Mouse (Mus musculus) layer of hippocampus, postnatal 14 days (tissue): ENCODE measurements around the gene Acot7. TPM values are rescaled to one million over a fixed set of nuclear protein-coding genes. Genes with fewer than 3 reads are reported as not detected.

Experiments used
- DNase-seq, 2 experiments: peaks; one replicate each; pipeline ENCODE4 v3.0.0; 2021 to 2022; ENCODE audit warnings: low spot score in 2 of 2, mixed read lengths in 1 of 2
- long read RNA-seq, 2 experiments: library from polyadenylated mRNA; stranded (forward); transcript quantifications; one replicate each; pipeline ENCODE4 v2.0.0; 2021
- total RNA-seq, 2 experiments: library from RNA; stranded (reverse); gene quantifications; 2 replicates each; pipeline ENCODE4 v1.2.3; 2021

Acot7 gene
- 100 to 1,000 TPM; 352 to 388 TPM for total RNA-seq
- long read RNA-seq, experiment 1, transcript Acot7-202 (9 exons, 1,457 nt), result major isoform, 216 of 231 reads
- long read RNA-seq, experiment 1, partial matches to known transcripts, result 11 of 231 reads
- long read RNA-seq, experiment 1, other reads (novel, unspliced or antisense), result 4 of 231 reads
- long read RNA-seq, experiment 2, transcript Acot7-202 (9 exons, 1,457 nt), result major isoform, 338 of 374 reads
- long read RNA-seq, experiment 2, partial matches to known transcripts, result 27 of 374 reads
- long read RNA-seq, experiment 2, other reads (novel, unspliced or antisense), result 7 of 374 reads

DNA sequence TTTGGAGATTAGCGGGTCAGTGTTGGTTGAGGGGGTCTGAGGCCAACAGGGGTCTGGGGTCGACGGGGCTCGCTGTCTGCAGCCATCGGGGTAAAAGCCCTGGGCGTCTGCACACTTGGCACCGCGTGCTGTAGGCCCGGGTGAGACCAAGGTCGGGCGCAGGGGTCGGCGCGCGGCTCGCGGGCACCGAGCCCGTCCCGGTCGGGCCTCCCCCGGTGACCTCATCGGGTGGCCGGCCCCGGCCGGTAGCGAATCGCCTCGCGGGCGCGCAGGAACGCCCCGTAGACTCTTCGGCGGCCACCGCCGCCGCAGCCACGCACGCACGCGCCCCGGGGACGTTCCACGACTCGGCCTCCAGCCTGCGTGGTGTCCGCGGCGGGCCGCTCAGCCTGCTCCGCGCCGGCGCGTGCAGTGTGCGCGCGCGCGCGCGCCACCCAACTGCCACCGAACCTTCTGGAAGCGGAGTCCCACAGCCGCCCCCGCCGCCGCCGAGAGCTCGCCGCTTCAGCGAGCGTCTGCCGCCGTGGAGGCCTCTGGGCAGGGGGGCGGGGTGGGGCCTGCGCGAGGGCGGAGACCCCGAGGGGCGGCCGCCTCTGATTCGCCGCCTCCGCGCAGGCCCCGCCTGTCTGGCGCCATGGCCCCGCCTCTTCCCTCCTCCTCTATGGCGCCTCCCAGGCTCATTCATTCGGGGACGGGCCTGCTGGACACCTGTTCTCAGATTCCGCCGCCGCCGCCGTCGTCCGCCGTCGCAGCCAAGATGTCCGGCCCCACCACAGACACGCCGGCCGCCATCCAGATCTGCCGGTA lies at the start of gene Acot7:
Gene Acot7, plus strand, starts transcription at position 598 of the 807 bp plus-strand sequence.
- peak; percentile 86 to 90 for DNase-seq

DNA sequence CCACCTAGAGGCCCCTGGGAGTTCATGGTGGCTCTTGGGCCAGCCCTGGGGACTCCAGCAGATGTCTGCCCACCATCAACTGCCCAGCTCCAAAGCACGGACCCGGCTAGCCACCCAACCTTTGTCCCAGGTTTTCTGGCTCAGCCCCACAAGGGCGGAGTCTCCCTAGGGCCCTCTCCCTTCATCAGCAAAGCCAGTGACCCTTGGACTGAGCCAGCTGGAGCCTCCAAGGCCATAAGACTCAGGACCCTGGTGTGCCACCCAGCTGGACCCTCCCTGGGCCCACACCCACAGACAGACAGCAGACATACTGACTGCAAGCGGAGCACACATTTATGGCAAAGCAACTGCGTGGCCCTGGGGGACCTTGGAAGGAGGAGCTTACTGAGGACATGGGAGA lies 49.1 kb upstream of the Acot7 start:
- DNase-seq, result no peak

DNA sequence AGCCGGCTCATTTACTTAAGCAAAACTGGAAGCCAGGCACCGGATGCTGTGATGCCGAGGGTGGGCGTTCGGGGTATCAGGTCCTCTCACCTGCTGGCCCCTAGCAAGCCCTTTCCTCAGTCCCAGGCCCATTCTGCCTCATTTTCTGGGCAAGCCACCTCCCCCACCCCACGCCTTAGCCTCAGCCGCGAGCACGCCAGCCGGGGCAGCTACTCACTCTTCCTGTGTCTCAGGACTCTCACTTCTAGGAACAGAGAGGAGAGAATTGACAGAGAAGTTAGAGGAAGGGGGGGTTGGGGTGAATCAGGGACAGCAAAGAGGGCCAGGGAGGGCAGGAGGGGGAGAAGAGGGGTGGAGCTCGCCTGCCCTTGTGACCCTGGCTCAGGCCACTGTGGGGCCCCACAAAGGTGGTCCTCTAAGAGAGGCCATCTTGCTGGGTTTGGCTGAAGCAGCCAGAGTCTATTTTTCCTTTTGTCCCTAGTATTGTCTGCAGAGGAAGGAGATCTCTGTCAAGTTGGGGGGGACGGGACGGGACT lies 48.5 kb upstream of the Acot7 start:
- DNase-seq, result no peak

DNA sequence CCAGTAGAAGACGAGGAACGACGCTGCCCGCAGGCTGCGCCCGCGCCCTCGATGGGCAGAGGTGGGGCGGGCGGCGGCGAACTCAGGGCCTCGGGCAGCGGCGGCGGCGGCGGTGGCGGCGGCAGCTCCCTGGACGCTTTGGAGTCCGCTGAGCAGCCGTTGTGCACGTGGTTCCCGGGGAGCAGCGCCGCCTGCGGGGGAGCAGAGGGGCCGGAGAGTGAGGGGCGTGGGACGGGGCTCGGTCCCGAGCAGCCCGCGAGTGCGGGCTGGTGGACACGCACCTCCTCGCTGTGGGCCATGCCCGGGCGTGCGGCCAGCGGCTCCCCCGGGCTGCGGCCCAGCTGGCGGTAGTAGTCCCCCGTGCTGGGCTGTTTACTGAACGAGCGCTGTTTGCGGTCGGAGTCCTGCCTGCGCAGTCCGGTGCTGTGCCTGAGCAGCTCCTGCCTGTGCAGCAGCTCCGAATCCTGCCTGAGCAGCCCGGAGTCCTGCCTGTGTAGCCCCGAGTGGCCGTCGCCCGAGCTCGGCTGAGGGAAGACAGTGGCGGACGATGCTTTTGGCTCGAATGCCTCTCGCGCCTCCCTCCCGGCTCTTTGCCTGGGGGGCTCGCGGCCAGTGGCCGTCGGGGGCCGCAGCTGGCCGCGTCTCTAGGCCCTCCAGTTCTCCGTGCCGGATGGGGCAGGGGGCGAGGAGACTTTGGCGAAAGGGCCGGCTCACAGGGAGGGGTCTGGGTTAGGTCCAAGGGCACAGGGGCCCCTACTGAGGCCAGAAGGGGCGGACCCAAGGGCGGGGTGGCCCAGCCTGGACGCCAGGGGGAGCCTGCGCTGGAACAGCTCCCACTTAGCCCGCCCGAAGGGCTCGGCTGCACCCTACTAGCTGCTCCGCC lies 46.9 kb upstream of the Acot7 start:
- DNase-seq, result peak in 1 of 2 experiments; percentile 67

DNA sequence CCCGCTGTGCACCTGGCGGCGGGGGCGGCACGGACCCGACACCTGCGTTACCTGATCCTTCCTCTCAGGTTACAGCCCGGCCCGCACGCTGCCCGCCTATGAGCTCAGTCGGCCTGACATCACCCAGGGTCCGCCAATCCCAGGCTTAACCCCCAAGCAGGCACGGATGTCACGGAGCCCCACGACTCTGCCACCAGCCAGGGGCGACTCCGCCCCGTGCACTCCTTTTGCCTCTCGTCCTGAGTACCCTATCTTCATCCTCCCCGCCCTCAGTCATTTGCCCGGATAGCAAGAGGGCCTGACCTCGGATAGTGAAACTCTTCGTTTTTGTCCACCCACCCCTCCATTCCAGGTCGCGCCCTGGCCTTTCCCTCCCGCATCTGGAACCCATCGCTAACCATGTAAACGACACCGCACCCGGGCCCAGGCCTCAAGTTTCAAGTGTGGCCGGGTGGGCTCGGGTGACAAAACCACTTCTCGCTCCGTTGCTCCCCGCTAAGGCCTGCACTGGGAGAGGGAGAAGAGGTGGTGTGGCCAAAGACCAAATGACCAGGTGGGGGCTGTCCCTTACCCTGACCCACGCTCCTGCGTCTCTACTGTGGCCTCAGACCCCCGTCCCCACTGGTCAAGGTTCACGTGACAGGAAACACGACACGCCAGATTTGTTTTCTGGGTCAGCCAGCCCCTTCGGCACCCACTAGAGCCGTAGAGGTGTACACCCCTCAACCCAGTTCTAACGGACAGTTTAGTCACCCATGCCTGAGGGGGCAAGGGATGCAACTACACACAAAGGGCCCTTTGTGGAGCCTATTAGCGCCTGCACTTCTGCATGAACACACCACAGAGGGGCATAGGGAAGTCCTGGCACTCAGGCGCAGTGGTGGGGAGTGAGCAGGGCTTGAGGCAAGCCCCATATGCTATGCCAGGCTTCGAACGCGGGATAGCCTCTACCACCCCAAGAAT lies 45.8 kb upstream of the Acot7 start:
- no peak for DNase-seq

DNA sequence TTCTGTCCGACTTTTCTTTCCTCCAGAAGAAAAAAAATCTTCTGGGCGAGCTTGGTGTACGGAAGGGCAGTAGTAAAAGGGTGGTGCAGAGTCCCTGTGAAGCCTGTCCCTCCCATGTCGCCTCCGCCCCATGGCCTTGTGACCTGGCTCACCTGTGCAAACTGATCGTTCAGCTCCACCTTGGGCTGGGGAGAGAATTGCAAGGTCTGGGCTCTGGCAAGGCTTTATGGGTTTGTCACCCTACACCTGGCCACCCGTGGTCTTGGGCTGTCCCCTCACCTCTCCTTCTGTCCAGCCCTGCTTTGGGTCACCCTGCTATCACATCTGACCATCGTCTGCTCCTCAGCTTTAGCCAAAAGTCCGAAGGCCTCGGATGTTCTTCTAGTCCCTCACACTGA lies 45.2 kb upstream of the Acot7 start:
- no peak for DNase-seq

DNA sequence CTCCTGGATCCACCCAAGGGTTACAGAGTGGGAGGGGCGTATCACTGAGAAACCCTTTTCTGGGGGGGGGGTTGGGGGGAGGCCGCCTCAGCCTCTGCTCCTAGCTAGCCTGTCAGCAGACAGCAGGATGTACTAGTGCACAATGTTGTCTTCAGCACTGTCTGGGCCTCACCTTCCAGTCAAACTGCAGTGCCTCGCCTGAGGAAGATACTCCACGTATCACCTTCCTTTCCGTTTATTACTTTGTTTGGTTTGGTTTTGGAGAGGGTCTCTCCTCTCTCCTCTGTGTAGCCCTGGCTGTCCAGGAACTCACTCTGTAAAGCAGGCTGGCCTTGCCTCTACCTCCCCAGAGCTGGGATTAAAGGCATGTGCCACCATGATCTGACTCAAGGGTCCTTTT lies 44.7 kb upstream of the Acot7 start:
- DNase-seq, result no peak

DNA sequence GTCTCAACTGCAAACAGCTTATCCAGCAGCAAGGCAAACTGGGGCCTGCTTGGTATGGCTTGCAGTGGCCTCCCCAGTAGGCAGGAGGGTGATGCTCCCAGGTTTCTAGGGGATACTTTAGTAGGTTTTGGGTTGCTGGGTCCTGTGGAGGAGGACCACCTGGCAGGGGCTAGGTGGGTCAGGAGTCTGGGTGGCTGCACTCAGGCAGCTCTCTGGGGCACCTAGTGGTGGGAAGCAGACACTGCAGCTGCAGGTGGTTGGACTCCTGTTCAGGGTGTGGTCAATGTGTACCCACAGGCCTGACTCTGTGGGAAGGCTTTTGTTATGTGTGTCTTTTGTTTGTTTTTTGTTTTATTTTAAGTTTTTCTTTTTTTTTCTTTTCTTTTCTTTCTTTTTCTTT lies 43.4 kb upstream of the Acot7 start:
- no peak for DNase-seq

DNA sequence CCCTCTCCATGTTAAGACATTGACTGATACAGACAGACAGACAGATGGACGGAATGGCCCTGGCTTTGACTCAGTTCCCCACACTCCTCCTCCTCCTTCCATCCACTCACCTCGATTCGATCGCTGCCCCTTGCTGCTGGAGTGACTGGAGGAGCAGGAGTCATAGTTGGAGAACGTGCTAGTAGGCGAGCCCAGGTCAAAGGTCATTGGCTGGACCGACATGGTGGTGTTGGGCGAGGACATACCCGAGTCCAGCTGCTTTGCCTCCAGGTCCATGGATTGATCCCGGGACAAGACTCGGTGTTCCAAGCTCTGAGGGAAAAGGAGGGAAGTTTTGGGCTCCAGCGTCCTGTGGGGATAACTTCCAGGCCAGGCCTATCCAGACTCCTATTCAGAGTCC lies 42.6 kb upstream of the Acot7 start:
- no peak for DNase-seq

DNA sequence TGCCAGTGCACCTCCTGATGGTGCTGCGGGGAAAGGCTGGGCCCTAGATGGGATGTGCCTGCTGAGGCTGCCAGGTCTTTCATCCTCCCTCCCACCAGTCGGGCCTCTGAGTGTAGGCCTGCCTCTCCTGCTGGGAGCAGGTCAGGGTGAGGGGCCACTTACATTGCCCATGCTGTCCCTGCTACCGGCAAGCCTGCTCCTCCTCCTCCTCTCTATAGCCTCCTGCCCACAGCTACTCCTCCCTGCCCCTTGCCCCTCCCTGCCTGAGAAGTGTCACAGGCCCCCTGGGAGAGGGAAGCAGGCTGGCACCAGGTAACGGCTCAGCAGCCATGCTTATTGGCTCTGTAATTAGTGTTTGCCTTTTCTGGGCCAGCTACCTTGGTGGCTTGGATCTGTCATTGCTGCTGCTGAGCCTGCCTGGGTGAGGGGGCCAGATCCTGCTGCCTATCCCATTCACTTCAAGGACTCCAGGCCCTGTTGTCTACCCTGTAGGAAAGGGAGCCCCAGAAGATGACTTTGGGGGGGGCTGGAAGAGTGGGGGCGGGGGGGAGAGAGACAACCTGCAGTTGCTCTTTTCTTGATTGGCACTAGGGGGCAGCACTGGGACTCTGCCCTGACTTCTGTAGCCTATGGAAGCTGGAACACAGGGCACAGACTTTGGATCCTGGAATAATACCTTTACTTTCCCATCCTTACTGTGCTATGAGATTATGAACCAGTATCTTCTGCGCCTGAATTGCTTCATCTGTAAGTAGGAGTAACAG lies 41.6 kb upstream of the Acot7 start:
- DNase-seq, result no peak

DNA sequence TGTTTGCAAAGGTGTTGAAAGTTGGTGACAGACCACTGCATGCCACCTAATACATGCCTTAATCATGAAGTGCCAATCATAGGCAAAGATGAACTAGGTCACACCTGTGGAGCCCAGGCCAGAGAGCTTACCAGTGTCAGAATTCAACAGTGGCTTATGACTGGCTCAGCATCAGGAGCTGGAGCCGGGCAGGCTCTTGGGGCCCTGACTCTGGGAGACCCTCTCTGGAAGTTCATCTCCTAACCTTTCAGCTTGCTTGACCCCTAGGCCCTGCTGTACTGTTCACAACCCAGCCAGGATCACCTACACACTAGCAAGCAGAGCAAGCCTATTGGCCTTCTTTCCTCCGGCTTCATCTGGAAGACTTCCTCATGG lies 41.1 kb upstream of the Acot7 start:
- no peak for DNase-seq

DNA sequence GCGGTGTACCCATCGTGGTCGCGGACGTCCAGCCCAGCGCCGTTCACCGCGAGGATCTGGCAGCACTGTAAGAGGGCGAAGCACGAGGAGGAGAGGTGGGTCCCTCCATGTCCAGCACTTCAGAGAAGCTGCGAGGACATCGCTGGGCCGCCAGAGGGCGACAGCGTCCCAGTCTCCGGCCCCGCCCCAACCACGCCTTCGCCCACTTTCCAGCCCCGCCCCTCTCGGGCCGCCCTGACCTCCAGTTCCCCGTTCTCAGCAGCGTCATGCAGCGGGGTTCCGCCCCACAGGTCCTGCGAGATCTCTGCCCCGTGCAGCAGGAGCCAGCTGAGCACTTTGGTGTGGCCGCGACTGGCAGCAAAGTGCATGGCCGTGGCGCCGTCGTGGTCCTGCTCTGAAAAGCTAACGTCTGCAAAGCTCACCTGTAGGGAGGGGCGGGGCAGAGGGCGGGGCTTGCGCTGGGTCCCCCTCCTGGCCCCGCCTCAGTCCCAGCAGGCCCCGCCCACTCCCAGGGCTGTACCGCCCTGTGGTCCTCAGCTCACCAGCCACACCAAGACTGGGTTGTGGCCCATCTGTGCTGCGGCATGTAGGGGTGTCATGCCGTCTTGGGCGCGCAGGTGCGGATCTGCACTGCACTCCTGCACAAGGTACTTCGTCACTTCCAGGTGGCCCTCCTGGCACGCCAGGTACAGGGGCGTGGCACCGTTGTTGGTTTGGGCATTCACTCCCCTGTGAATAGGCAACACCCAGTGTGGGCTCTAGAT lies 39.3 kb upstream of the Acot7 start:
- peak; percentile 73 to 74 for DNase-seq

DNA sequence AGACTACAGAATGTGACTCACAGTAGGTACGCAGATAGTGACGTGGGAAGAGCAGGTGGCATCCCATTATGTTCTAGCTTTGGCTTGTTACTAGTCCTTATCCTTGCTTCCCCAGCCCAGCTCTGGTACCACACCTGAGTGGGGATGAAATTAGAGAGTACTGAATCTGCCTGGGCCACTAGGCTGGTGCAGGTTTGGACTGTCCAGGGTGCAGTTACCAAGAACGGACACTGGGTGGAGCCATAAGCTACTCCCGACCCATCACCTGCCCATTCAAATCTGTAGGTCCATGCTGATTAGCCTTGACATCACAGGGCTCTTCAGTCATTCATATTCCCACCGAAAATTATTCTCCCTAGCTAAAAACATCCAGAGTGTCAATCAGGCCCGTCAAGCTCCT lies 37.5 kb upstream of the Acot7 start:
- peak in 1 of 2 experiments; percentile 51 for DNase-seq

DNA sequence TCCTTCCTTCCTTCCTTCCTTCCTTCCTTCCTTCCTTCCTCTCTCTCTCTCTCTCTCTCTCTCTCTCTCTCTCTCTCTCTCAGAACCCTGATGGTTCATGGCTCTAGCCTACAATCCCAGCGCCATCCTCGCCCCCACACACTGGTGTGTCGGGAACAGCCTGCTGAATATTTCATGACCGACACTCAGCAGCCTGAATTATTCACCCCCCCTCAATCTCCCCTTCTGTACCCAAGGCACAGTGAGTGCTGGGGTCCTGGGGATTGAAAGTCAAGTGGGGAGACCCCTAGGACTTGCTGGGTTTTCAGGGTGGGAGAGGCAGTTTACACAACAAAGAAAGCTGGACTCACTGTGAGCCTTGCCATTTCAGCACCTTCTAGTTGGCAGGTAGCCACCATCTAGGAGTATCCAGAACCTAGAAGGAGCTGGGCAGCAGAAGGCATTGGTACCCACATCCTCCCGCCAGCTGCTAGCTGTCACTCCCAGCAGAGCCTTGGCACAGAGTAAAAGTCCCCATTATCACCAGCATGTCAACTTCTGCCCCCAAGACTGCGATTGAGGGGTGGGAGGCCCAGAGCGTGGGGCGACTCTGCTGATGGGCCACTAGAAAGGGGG lies 36.3 kb upstream of the Acot7 start:
- DNase-seq, result no peak

DNA sequence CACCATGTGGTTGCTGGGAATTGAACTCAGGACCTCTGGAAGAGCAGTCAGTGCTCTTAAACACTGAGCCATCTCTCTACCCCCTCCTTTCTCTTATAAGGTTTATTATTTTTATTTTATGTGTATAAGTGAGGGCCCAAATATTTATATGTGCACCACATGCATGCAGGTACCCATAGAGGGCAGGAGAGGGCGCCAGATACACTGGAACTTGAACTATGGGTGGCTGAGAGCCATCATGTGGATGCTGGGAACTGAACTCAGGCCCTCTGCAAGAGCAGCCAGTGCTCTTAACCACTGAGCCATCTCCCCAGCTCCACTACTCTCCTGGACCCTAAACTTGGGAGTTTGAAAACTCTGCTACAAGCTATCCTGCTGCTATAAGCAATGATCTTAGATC lies 34.3 kb upstream of the Acot7 start:
- no peak for DNase-seq

DNA sequence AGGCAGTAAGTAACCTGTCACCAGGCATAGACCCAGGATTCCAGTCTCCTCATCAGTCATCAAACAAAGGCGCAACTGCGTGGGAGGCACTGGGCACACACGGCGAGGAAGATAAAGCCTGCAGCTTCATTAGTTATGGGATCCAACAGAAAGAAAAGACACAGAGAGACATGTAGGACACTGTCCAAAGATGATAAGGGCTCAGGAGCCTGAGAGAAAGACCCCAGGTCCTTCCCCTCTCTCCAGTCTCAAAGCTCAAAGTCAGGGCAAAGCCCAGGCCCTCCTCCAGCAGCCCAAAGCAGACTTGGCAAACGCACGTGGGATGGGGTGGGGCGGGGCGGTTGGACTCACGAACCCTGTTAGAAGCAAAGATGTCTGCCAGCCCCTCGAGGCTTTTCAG lies 32.5 kb upstream of the Acot7 start:
- DNase-seq, result no peak

DNA sequence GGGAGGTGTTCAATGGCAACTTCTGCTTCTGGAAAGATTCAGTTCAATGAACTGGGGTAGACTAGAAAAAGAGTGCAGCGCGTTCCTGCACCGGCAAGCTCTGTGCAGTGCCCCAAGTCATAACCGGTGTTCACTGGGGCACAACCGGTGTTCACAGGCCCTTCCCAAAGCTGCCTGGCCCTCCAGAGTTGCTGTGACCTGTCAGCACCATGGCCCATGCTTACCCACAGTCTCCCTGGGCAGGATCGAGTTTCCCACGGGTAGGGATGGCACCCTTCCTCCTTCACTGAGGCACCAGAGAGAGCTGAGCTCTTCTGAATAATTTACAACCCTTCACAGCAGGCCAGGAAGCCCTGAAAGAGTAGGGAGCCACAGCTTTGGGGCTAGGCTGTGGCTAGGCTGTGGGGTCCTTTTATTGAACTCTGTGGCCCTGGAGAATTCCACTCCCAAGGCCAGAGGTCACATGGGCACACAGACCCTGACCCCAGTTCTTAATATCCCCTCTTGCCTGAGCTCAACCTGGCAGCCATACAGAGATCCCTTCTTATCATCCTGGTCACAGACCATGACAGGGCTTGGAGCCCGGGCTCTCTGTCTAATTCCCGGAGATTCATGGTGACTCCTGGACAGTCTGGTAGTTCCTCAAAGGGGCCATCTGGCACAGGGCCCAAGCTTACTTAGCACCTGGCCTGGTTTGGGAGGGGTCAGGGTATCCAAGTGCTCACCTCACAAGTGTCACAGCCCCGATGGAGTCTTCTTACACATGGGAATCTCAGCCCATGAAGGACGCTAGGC lies 31.7 kb upstream of the Acot7 start:
- DNase-seq, result no peak

DNA sequence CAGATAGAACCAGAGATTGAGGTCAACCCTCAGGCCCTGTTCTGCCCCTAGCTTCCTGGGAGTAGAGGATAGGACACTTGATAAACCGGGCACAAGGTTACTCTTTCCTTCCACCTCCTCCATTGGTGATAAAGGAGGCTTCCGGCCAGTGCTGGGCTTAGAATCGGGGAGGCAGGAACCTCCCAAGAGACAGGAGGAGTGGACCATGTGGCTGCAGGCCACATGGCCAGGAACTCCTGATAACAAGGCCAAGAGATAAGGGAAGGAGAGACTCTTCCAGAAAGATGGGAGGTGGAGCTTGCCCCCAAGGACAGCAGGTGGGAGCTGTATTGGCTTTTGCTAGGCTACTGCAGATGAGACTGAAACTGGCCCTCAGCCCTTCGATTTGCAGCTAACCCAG lies 27.4 kb upstream of the Acot7 start:
- DNase-seq, result no peak
